Mouse (Mus musculus) MEL (cell line): ENCODE measurements at regions not wholly inside any gene's neighbourhood (a gene's known extent, or its start where the extent isn't known, plus 50 kb on each side); places are given as distances from the start of the nearest gene placed in this dataset.

Source experiments
- DNase-seq: peaks from one replicate; pipeline ENCODE4 v3.0.0; 2011; ENCODE audit warnings: low read depth, low spot score
- H3K27ac ChIP-seq: 2 replicates; pipeline ENCODE4 v1.5.1; 2012; ENCODE audit warnings: low read depth, mild to moderate bottlenecking, control low read depth, low read length, moderate library complexity; ENCODE audit not compliant: control insufficient read depth
- H3K27me3 ChIP-seq, 2 experiments: fragments of 150-350 bp in 1 of 2; sonication (generic) in 1 of 2; 2 replicates each; pipeline ENCODE4 v1.6.1; 2012; ENCODE audit warnings: low read length in 2 of 2, mild to moderate bottlenecking in 2 of 2, improper control_type of control experiment in 1 of 2, moderate library complexity in 1 of 2; ENCODE audit not compliant: insufficient read depth in 2 of 2, control insufficient read depth in 1 of 2
- H3K36me3 ChIP-seq, 2 experiments: 2 replicates each; pipeline ENCODE4 v1.6.1; 2012 to 2014; ENCODE audit warnings: low read length in 2 of 2, improper control_type of control experiment in 1 of 2, inconsistent platforms in 1 of 2, mild to moderate bottlenecking in 1 of 2; ENCODE audit not compliant: insufficient read depth in 2 of 2, control insufficient read depth in 1 of 2
- H3K4me1 ChIP-seq, 2 experiments: fragments of 150-350 bp in 1 of 2; sonication (generic) in 1 of 2; 2 replicates each; pipeline ENCODE4 v1.6.1; 2012; ENCODE audit warnings: low read length in 2 of 2, improper control_type of control experiment in 1 of 2, mild to moderate bottlenecking in 1 of 2; ENCODE audit not compliant: insufficient read depth in 2 of 2, control insufficient read depth in 1 of 2
- H3K4me3 ChIP-seq, 2 experiments: fragments of 150-350 bp in 1 of 2; sonication (generic) in 1 of 2; 2 replicates each; pipeline ENCODE4 v1.5.1; 2012; ENCODE audit warnings: low read depth in 2 of 2, low read length in 2 of 2, mild to moderate bottlenecking in 2 of 2, moderate library complexity in 2 of 2, control low read depth in 1 of 2, improper control_type of control experiment in 1 of 2; ENCODE audit not compliant: control insufficient read depth in 1 of 2, insufficient read depth in 1 of 2
- H3K79me2 ChIP-seq: 2 replicates; pipeline ENCODE4 v1.6.1; 2012; ENCODE audit warnings: mild to moderate bottlenecking, low read length, moderate library complexity; ENCODE audit not compliant: control insufficient read depth, poor library complexity, insufficient read depth
- H3K9ac ChIP-seq: 2 replicates; pipeline ENCODE4 v1.6.1; 2012; ENCODE audit warnings: low read depth, mild to moderate bottlenecking, control low read depth, low read length, moderate library complexity; ENCODE audit not compliant: control insufficient read depth, poor library complexity, severe bottlenecking
- H3K9me3 ChIP-seq: fragments of 150-350 bp; sonication (generic); replicated peaks from 2 replicates; pipeline ENCODE4 v1.6.1; 2012; ENCODE audit warnings: mild to moderate bottlenecking, low read length, improper control_type of control experiment, moderate library complexity; ENCODE audit not compliant: insufficient read depth
- BHLHE40 ChIP-seq: IDR thresholded peaks from 2 replicates; pipeline ENCODE4 v1.6.1; 2012; ENCODE audit warnings: low read depth, mild to moderate bottlenecking, inconsistent platforms, low read length, improper control_type of control experiment, borderline replicate concordance
- CHD1 ChIP-seq: IDR thresholded peaks from 2 replicates; pipeline ENCODE4 v1.6.1; 2012; ENCODE audit warnings: low read depth, mild to moderate bottlenecking, inconsistent platforms, low read length, improper control_type of control experiment
- E2F4 ChIP-seq: IDR thresholded peaks from 2 replicates; pipeline ENCODE4 v1.6.1; 2011; ENCODE audit warnings: low read depth, low read length, improper control_type of control experiment, borderline replicate concordance
- ELF1 ChIP-seq: IDR thresholded peaks from 2 replicates; pipeline ENCODE4 v1.6.1; 2014; ENCODE audit warnings: low read depth, mild to moderate bottlenecking, inconsistent platforms, low read length, improper control_type of control experiment, moderate library complexity
- GABPA ChIP-seq: IDR thresholded peaks from 2 replicates; pipeline ENCODE4 v1.6.1; 2012; ENCODE audit warnings: low read depth, mild to moderate bottlenecking, inconsistent platforms, low read length, improper control_type of control experiment, moderate library complexity
- HCFC1 ChIP-seq: IDR thresholded peaks from 2 replicates; pipeline ENCODE4 v1.6.1; 2012; ENCODE audit warnings: low read depth, mild to moderate bottlenecking, inconsistent platforms, low read length, improper control_type of control experiment, moderate library complexity
- JUND ChIP-seq: IDR thresholded peaks from 2 replicates; pipeline ENCODE4 v1.6.1; 2011; ENCODE audit warnings: low read depth, mild to moderate bottlenecking, improper control_type of control experiment, low read length
- KAT2A ChIP-seq: conservative IDR thresholded peaks from 2 replicates; pipeline ENCODE4 v1.6.1; 2012; ENCODE audit warnings: low read depth, low read length, improper control_type of control experiment, inconsistent platforms
- MAFK ChIP-seq: IDR thresholded peaks from 2 replicates; pipeline ENCODE4 v1.6.1; 2011; ENCODE audit warnings: low read depth, mild to moderate bottlenecking, low read length, improper control_type of control experiment, borderline replicate concordance
- MAZ ChIP-seq: IDR thresholded peaks from 2 replicates; pipeline ENCODE4 v1.6.1; 2012; ENCODE audit warnings: low read depth, mild to moderate bottlenecking, inconsistent platforms, low read length, improper control_type of control experiment
- MEF2A ChIP-seq: IDR thresholded peaks from 2 replicates; pipeline ENCODE4 v1.6.1; 2014; ENCODE audit warnings: low read depth, mild to moderate bottlenecking, inconsistent platforms, low read length, improper control_type of control experiment; ENCODE audit not compliant: poor library complexity, insufficient replicate concordance, severe bottlenecking; ENCODE audit errors: extremely low read depth
- MXI1 ChIP-seq: IDR thresholded peaks from 2 replicates; pipeline ENCODE4 v1.6.1; 2011; ENCODE audit warnings: mild to moderate bottlenecking, low read depth, low read length, improper control_type of control experiment
- MYB ChIP-seq: IDR thresholded peaks from 2 replicates; pipeline ENCODE4 v1.6.1; 2011; ENCODE audit warnings: mild to moderate bottlenecking, low read depth, low read length, improper control_type of control experiment
- MYC ChIP-seq: IDR thresholded peaks from 2 replicates; pipeline ENCODE4 v1.6.1; 2011; ENCODE audit warnings: low read depth, mild to moderate bottlenecking, low read length, improper control_type of control experiment, moderate library complexity
- NELFE ChIP-seq: IDR thresholded peaks from 2 replicates; pipeline ENCODE4 v1.6.1; 2011; ENCODE audit warnings: low read depth, low read length, improper control_type of control experiment
- NRF1 ChIP-seq: IDR thresholded peaks from 2 replicates; pipeline ENCODE4 v1.6.1; 2014; ENCODE audit warnings: low read depth, mild to moderate bottlenecking, inconsistent platforms, low read length, improper control_type of control experiment, moderate library complexity; ENCODE audit not compliant: poor library complexity, insufficient read depth, severe bottlenecking
- POLR2A ChIP-seq, 2 experiments: IDR thresholded peaks; 2 replicates each; pipeline ENCODE4 v1.6.1; 2011 to 2012; ENCODE audit warnings: low read length in 2 of 2, mild to moderate bottlenecking in 2 of 2, control low read depth in 1 of 2, improper control_type of control experiment in 1 of 2, low read depth in 1 of 2, moderate library complexity in 1 of 2; ENCODE audit not compliant: control insufficient read depth in 1 of 2, insufficient read depth in 1 of 2, poor library complexity in 1 of 2
- POLR2AphosphoS2 ChIP-seq: IDR thresholded peaks from 2 replicates; pipeline ENCODE4 v1.6.1; 2011; ENCODE audit warnings: low read length, improper control_type of control experiment
- POLR2AphosphoS5 ChIP-seq: IDR thresholded peaks from 2 replicates; pipeline ENCODE4 v1.6.1; 2012; ENCODE audit warnings: low read depth, borderline replicate concordance, mild to moderate bottlenecking, inconsistent platforms, low read length, moderate library complexity, mixed read lengths
- RAD21 ChIP-seq: IDR thresholded peaks from 2 replicates; pipeline ENCODE4 v1.6.1; 2011; ENCODE audit warnings: mild to moderate bottlenecking, low read depth, low read length, improper control_type of control experiment
- RCOR1 ChIP-seq: IDR thresholded peaks from 2 replicates; pipeline ENCODE4 v1.6.1; 2012; ENCODE audit warnings: low read depth, mild to moderate bottlenecking, inconsistent platforms, low read length, improper control_type of control experiment
- SIN3A ChIP-seq: IDR thresholded peaks from 2 replicates; pipeline ENCODE4 v1.6.1; 2012; ENCODE audit warnings: low read length, improper control_type of control experiment, inconsistent platforms
- SMC3 ChIP-seq: IDR thresholded peaks from 2 replicates; pipeline ENCODE4 v1.6.1; 2011; ENCODE audit warnings: low read depth, low read length, improper control_type of control experiment
- TAL1 ChIP-seq: IDR thresholded peaks from 2 replicates; pipeline ENCODE4 v1.6.1; 2012; ENCODE audit warnings: mild to moderate bottlenecking, inconsistent platforms, low read length, moderate library complexity, mixed read lengths
- TBP ChIP-seq: IDR thresholded peaks from 2 replicates; pipeline ENCODE4 v1.8.0; 2011; ENCODE audit warnings: low read depth, low read length, improper control_type of control experiment
- TCF12 ChIP-seq: IDR thresholded peaks from 2 replicates; pipeline ENCODE4 v1.6.1; 2014; ENCODE audit warnings: low read depth, mild to moderate bottlenecking, inconsistent platforms, low read length, improper control_type of control experiment, moderate library complexity
- USF1 ChIP-seq: IDR thresholded peaks from 2 replicates; pipeline ENCODE4 v1.6.1; 2014; ENCODE audit warnings: low read depth, mild to moderate bottlenecking, inconsistent platforms, low read length, improper control_type of control experiment, moderate library complexity
- USF2 ChIP-seq, 2 experiments: IDR thresholded peaks; 2 replicates each; pipeline ENCODE4 v1.6.1; 2011 to 2012; ENCODE audit warnings: improper control_type of control experiment in 2 of 2, low read length in 2 of 2, borderline replicate concordance in 1 of 2, inconsistent platforms in 1 of 2, low read depth in 1 of 2, mild to moderate bottlenecking in 1 of 2; ENCODE audit not compliant: insufficient read depth in 1 of 2
- ZMIZ1 ChIP-seq: IDR thresholded peaks from 2 replicates; pipeline ENCODE4 v1.6.1; 2012; ENCODE audit warnings: low read depth, mild to moderate bottlenecking, inconsistent platforms, low read length, improper control_type of control experiment, moderate library complexity
- ZNF384 ChIP-seq: IDR thresholded peaks from 2 replicates; pipeline ENCODE4 v1.6.1; 2012; ENCODE audit warnings: low read depth, mild to moderate bottlenecking, inconsistent platforms, low read length, improper control_type of control experiment

DNA sequence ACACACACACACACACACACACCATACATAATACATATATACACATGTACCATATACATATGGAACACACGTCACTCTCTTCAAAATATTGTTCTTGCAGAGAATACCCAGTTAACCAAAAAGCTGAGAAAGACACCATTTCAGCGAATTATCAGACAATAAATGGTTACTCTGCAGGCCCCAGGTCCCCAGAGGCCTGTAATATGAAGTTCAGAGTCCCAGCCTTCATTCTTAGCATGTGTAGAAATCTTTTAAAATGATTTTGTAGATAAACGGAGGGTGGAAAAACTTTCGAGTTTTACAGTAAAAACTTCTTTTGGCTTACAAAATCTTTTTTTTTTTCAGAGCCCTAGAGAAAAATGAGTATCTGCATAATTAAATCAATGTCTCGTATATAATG is 58.7 kb upstream of the Sash1 start:
- H3K27me3 ChIP-seq, result no peaks in the 10 kb centered on the region
- H3K9ac ChIP-seq, result no peak overlapping the region
- no peak overlapping the region for H3K27ac ChIP-seq
- H3K79me2 ChIP-seq, result no peaks in the 10 kb centered on the region
- H3K4me3 ChIP-seq, result no peak overlapping the region
- no peaks in the 10 kb centered on the region for H3K4me1 ChIP-seq
- TF ChIP-seq GABPA (no peak), MAZ (no peak), USF2 (IDR thresholded peaks at IDR 0.05; ENCODE audit: borderline replicate concordance in 1 of 2, insufficient read depth in 1 of 2, low read depth in 1 of 2, low read length in 2 of 2) (no peak), POLR2AphosphoS5 (no peak), ZNF384 (no peak), RAD21 (no peak), ZMIZ1 (no peak), USF1 (no peak), MYC (no peak), KAT2A (no peak), TAL1 (no peak), POLR2AphosphoS2 (no peak), POLR2A (IDR thresholded peaks at IDR 0.05; ENCODE audit: control insufficient read depth in 1 of 2, insufficient read depth in 1 of 2, low read depth in 1 of 2, low read length in 2 of 2, poor library complexity in 1 of 2) (no peak), CHD1 (no peak), TCF12 (no peak), E2F4 (no peak), JUND (no peak), TBP (no peak), MAFK (no peak), NRF1 (no peak)
- H3K9me3 ChIP-seq, result no peaks in the 10 kb centered on the region
- DNase-seq, result no peak
- no peaks in the 10 kb centered on the region for H3K36me3 ChIP-seq

- TF ChIP-seq SMC3 (no peak), E2F4 (no peak), MYC (no peak), SIN3A (no peak), ELF1 (no peak), MEF2A (no peak), MAFK (no peak), POLR2A (IDR thresholded peaks at IDR 0.05; ENCODE audit: control insufficient read depth in 1 of 2, insufficient read depth in 1 of 2, low read depth in 1 of 2, low read length in 2 of 2, poor library complexity in 1 of 2) (no peak), MYB (no peak), JUND (no peak), KAT2A (no peak), TCF12 (no peak), RCOR1 (no peak), MXI1 (no peak), HCFC1 (no peak), BHLHE40 (no peak), NELFE (no peak), MAZ (no peak)
- DNase-seq, result no peak
Observed at GRCm38 (mm10) chr10:8943698-8944097, 57.8 kb upstream of the Sash1 start.

More at GRCm38 (mm10) chr10:8943698-8944097, 57.8 kb upstream of the Sash1 start:
- Histone ChIP-seq H3K4me1 (no peaks in the 10 kb centered on the region), H3K9me3 (no peaks in the 10 kb centered on the region), H3K4me3 (no peak overlapping the region), H3K79me2 (no peaks in the 10 kb centered on the region), H3K9ac (no peak overlapping the region), H3K27ac (no peak overlapping the region), H3K27me3 (no peaks in the 10 kb centered on the region), H3K36me3 (no peaks in the 10 kb centered on the region)
